In genomic region chr2:70444141-70444540, GRCm38 (mm10) we compare ENCODE assay signal across 10 mouse cellular contexts. TPM values are rescaled to one million over a fixed set of nuclear protein-coding genes. Genes with fewer than 3 reads are reported as not detected.
DNase-seq lines count a peak whose midpoint lies in the region; ATAC-seq lines count a peak whose summit lies in the region.
"Had no signal": no experiment of that assay in that cellular context is flagged by ENCODE, and none has a peak within 500 bp of the region (broad histone marks: within the 10 kb centered on the region; RNA-seq: fewer than 3 reads in every experiment).

No protein-coding gene starts in this region.

- H3K4me3 ChIP-seq in lung, embryonic 15.5 days, result no peak overlapping the region
- H3K4me3 ChIP-seq in hindbrain, embryonic 14.5 days (replicated peaks; ENCODE audit: low read length), result no peak overlapping the region
- no peak overlapping the region for H3K4me3 ChIP-seq in neural tube, embryonic 14.5 days (ENCODE audit: low read depth, low read length)

- DNase-seq in lung, postnatal 36 days, result no peak
- peak; percentile 42 for DNase-seq in embryo, embryonic 10.5 days (ENCODE audit: low spot score)
- peak; percentile 59 for DNase-seq in hindbrain, embryonic 14.5 days (ENCODE audit: low spot score)
- DNase-seq in thymus, postnatal 0 days (ENCODE audit: low spot score), result no peak
- no peak for DNase-seq in lung, adult 18-20 months
- DNase-seq in lung, postnatal 10 days, result no peak
- DNase-seq: kidney, postnatal 4 days; thymus, postnatal 36 days had no signal

- peak overlapping the region; percentile 39; the same call in 1 of the 2 replicates for H3K4me2 ChIP-seq in lung, embryonic 15.5 days
- H3K4me2 ChIP-seq in hindbrain, embryonic 14.5 days (replicated peaks), result peak overlapping the region; percentile 29
- H3K4me2 ChIP-seq in neural tube, embryonic 14.5 days (ENCODE audit: low read depth, low read length), result peak overlapping the region; percentile 33; the same call in 1 of the 2 replicates

- H3K36me3 ChIP-seq in lung, embryonic 15.5 days, result no peaks in the 10 kb centered on the region
- no peaks in the 10 kb centered on the region for H3K36me3 ChIP-seq in hindbrain, embryonic 14.5 days (replicated peaks; ENCODE audit: control insufficient read depth, insufficient read depth)
- H3K36me3 ChIP-seq in neural tube, embryonic 14.5 days (ENCODE audit: control insufficient read depth, insufficient read depth, low read length), result no peaks in the 10 kb centered on the region

- 7% methylated on average over 7 of the region's 7 CpGs for WGBS in lung, embryonic 15.5 days
- WGBS in hindbrain, embryonic 14.5 days, result 8% methylated on average over 7 of the region's 7 CpGs
- WGBS in neural tube, embryonic 14.5 days, result 3% methylated on average over 7 of the region's 7 CpGs

- no peak for ATAC-seq in lung, embryonic 15.5 days (ENCODE audit: borderline replicate concordance, extremely low read depth, low FRiP score, low TSS enrichment)
- no peak; the same call in 1 of the 2 replicates for ATAC-seq in hindbrain, embryonic 14.5 days (ENCODE audit: low FRiP score)
- ATAC-seq in neural tube, embryonic 14.5 days (ENCODE audit: low read depth), result no peak

- H3K27me3 ChIP-seq in lung, embryonic 15.5 days, result 0 out of 2 replicates have a peak, but pooled peaks cover 3% of the 10 kb centered on the region
- H3K27me3 ChIP-seq in hindbrain, embryonic 14.5 days (ENCODE audit: control insufficient read depth, insufficient read depth, low read length), result no peaks in the 10 kb centered on the region
- no peaks in the 10 kb centered on the region for H3K27me3 ChIP-seq in neural tube, embryonic 14.5 days (ENCODE audit: control insufficient read depth, insufficient read depth, low read length)

- no peak overlapping the region for H3K27ac ChIP-seq in lung, embryonic 15.5 days
- no peak overlapping the region for H3K27ac ChIP-seq in hindbrain, embryonic 14.5 days
- no peak overlapping the region; the same call in 1 of the 2 replicates for H3K27ac ChIP-seq in neural tube, embryonic 14.5 days (ENCODE audit: low read depth, low read length)

- peaks cover 16% of the 10 kb centered on the region for H3K4me1 ChIP-seq in lung, embryonic 15.5 days
- H3K4me1 ChIP-seq in hindbrain, embryonic 14.5 days (replicated peaks; ENCODE audit: control insufficient read depth, insufficient read depth, low read length), result peaks cover 16% of the 10 kb centered on the region; the same call in 1 of the 2 replicates
- no peaks in the 10 kb centered on the region; the same call in 1 of the 2 replicates for H3K4me1 ChIP-seq in neural tube, embryonic 14.5 days (ENCODE audit: control insufficient read depth, insufficient read depth, low read length)

- no peak overlapping the region for H3K9ac ChIP-seq in lung, embryonic 15.5 days
- H3K9ac ChIP-seq in hindbrain, embryonic 14.5 days, result no peak overlapping the region
- no peak overlapping the region for H3K9ac ChIP-seq in neural tube, embryonic 14.5 days (replicated peaks; ENCODE audit: low read depth, low read length)

- no peaks in the 10 kb centered on the region for H3K9me3 ChIP-seq in lung, embryonic 15.5 days
- H3K9me3 ChIP-seq in hindbrain, embryonic 14.5 days (ENCODE audit: control insufficient read depth, low read length), result no peaks in the 10 kb centered on the region
- H3K9me3 ChIP-seq in neural tube, embryonic 14.5 days (ENCODE audit: control insufficient read depth, low read length), result no peaks in the 10 kb centered on the region

RNA-seq across cellular contexts. Expression of gene Sp5, which starts 30.6 kb away (rescaled TPM):
- 9.3 TPM in 2 replicates for polyA plus RNA-seq in lung, embryonic 15.5 days (2015; fragmentation: Nextera tagmentation; extraction: Ambion mirVana)
- 3.2 and 6.2 TPM in 2 replicates for polyA plus RNA-seq in hindbrain, embryonic 14.5 days (2014; fragmentation: Nextera tagmentation; extraction: Ambion mirVana)
- polyA plus RNA-seq in neural tube, embryonic 14.5 days (2014; fragmentation: Nextera tagmentation; extraction: Ambion mirVana), result 0.44 and 4.2 TPM in 2 replicates
- polyA plus RNA-seq in thymus, postnatal 0 days (2015; fragmentation: Nextera tagmentation; extraction: Ambion mirVana), result not detected in 2 replicates

Comparison
In these comparisons a context has a peak if more than half of its experiments do, and no peak if none do; other contexts are left out.
1. DNase-seq: peak in embryo, embryonic 10.5 days (single experiment) and hindbrain, embryonic 14.5 days (single experiment); none in lung, postnatal 36 days (single experiment), thymus, postnatal 0 days (single experiment), lung, adult 18-20 months (0 of 2) and lung, postnatal 10 days (single experiment).
2. Peak in every context shown above with its lines, with median percentiles within 50 percentile points of each other: H3K4me2 ChIP-seq.